Mouse (Mus musculus) midbrain, postnatal 0 days (tissue): ENCODE results near the gene Vps72. TPM values are rescaled to one million over a fixed set of nuclear protein-coding genes. Genes with fewer than 3 reads are reported as not detected.
A peak's percentile ranks its signal among the peaks of the same experiment; 100 is the strongest.

Source experiments
- ATAC-seq: fragments of 200-750 bp; cut with Nextera tagmentation; 2 replicates; pipeline ENCODE4 v1.8.0; 2017; ENCODE audit warnings: moderate number of reproducible peaks, mild to moderate bottlenecking, moderate TSS enrichment, moderate library complexity; ENCODE audit not compliant: low FRiP score
- DNase-seq: peaks from one replicate; pipeline ENCODE4 v3.0.0-alpha.2; 2015; ENCODE audit warnings: low spot score
- H3K27ac ChIP-seq: fragments of 300-500 bp; sonication (generic); 2 replicates; pipeline ENCODE4 v1.5.1; 2014; ENCODE audit warnings: low read depth, mild to moderate bottlenecking, low read length, mixed read lengths
- H3K27me3 ChIP-seq: fragments of 300-500 bp; sonication (generic); 2 replicates; pipeline ENCODE4 v1.6.1; 2014; ENCODE audit warnings: low read length, control low read depth, mixed read lengths; ENCODE audit not compliant: insufficient read depth
- H3K36me3 ChIP-seq: fragments of 300-500 bp; sonication (generic); 2 replicates; pipeline ENCODE4 v1.6.1; 2014; ENCODE audit warnings: low read length, control low read depth, mixed read lengths; ENCODE audit not compliant: insufficient read depth
- H3K4me1 ChIP-seq: fragments of 300-500 bp; sonication (generic); 2 replicates; pipeline ENCODE4 v1.6.1; 2014; ENCODE audit warnings: mild to moderate bottlenecking, control low read depth, antibody characterized with exemption, low read length, mixed read lengths; ENCODE audit not compliant: insufficient read depth
- H3K4me2 ChIP-seq: fragments of 300-500 bp; sonication (generic); 2 replicates; pipeline ENCODE4 v1.6.1; 2014; ENCODE audit warnings: low read depth, mild to moderate bottlenecking, low read length, mixed read lengths; ENCODE audit not compliant: poor library complexity, severe bottlenecking
- H3K4me3 ChIP-seq: fragments of 300-500 bp; sonication (generic); 2 replicates; pipeline ENCODE4 v1.5.1; 2014; ENCODE audit warnings: low read depth, mild to moderate bottlenecking, low read length, moderate library complexity
- H3K9ac ChIP-seq: fragments of 300-500 bp; sonication (generic); replicated peaks from 2 replicates; pipeline ENCODE4 v1.6.1; 2014; ENCODE audit warnings: mild to moderate bottlenecking, low read length, moderate library complexity, mixed read lengths; ENCODE audit not compliant: poor library complexity, severe bottlenecking
- H3K9me3 ChIP-seq: fragments of 300-500 bp; sonication (generic); 2 replicates; pipeline ENCODE4 v1.6.1; 2016; ENCODE audit warnings: low read length, control low read depth
- CTCF ChIP-seq: IDR thresholded peaks from 2 replicates; pipeline ENCODE4 v1.5.1; 2016; ENCODE audit warnings: antibody characterized with exemption, mild to moderate bottlenecking
- WGBS: fragments of 180-500 bp; shearing (Covaris S2); extraction: QIAGEN DNeasy Blood & Tissue Kit; methylation state at CpG from one replicate; pipeline ENCODE4 v1.1.7; 2014; 5-methylcytosine and 5-hydroxymethylcytosine counted together
- polyA plus RNA-seq: library from polyadenylated mRNA; unstranded; fragments of >200 nt; fragmentation: Nextera tagmentation; extraction: Ambion mirVana; gene quantifications from 2 replicates; pipeline ENCODE4 v1.2.1, GENCODE M21; 2015
- total RNA-seq: library from RNA; depleted of rRNA; stranded (reverse); fragments of >200 nt; gene quantifications from 2 replicates; pipeline ENCODE4 v1.2.3, GENCODE M21; 2014

Gene Vps72
- total and polyA plus RNA-seq, 2 experiments from 2014 or later = 84.7 to 136 TPM

DNA sequence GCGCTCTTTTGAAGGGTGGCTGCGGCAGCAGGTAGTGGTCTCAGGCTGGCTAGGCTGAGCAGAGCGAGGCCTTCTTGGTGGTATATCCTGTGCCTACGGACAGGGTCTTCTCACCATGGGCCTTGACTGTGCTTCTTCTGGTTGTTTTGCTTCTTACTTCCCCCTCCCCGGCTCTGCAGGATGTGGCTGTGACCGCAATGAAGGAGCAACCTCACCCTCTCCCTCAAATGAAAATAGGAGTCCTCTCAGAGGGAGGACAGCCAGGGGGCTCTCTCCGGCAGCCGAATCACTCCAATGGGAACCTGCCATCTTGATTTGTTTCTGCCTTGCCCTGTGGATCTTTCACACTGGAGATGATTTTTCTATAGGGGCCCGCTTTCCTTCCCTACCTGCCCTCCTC lies 30.7 kb downstream of the Vps72 start:
- no peaks in the 10 kb centered on the region for H3K4me1 ChIP-seq
- ATAC-seq (no peak), DNase-seq (no peak)
- no peaks in the 10 kb centered on the region for H3K9me3 ChIP-seq
- no peak overlapping the region for H3K9ac ChIP-seq
- no peak for TF ChIP-seq CTCF
- H3K36me3 ChIP-seq = peaks cover 14% of the 10 kb centered on the region
- H3K4me2 ChIP-seq = no peak overlapping the region
- no peak overlapping the region for H3K4me3 ChIP-seq
- H3K27ac ChIP-seq = no peak overlapping the region
- 97% methylated on average over 9 of the region's 9 CpGs for WGBS
- no peaks in the 10 kb centered on the region for H3K27me3 ChIP-seq

DNA sequence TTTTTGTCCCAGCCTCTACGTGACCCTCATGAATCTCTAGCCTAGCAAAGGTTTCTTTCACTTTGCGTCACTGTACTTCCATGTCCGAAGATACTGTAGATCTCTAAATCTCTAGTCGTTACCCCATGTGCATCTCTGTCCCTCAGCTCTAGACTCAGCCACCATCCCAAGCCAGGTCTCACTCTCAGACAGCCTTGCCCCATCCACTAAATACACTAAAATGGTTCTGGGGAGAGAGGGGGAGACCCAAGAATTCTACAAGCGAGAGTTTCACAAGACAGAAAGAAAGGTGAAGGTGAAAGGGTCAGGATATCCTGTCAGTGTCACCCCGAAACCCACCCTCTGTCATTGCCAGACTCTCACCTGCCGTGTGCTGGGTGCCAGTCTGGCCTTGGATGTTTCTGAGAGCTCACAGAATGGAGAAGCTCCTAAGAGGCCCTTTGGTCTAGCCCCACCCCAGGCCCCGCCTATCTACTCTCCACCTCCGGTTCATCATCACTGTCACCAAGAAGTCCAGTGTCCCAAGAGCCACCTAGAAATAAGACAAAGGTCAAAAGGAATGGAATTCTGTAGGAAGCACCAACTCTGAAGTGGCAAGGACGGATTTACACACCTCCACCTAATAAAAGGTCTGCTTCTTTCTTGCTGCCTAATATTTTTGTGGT lies 31.3 kb downstream of the Vps72 start, which contains the start of gene Tnfaip8l2:
Tnfaip8l2 (minus strand) TSS at position 409 of the 665 bp plus-strand sequence.
- H3K27me3 ChIP-seq = no peaks in the 10 kb centered on the region
- no peaks in the 10 kb centered on the region for H3K9me3 ChIP-seq
- no peaks in the 10 kb centered on the region for H3K4me1 ChIP-seq
- no peak for TF ChIP-seq CTCF
- DNase-seq (no peak), ATAC-seq (no peak; the same call in 1 of the 2 replicates)
- H3K4me3 ChIP-seq = no peak within 1 kb of the TSS
- no peak within 1 kb of the TSS for H3K9ac ChIP-seq
- 87% methylated on average over 10 of the region's 10 CpGs for WGBS
- H3K36me3 ChIP-seq = peaks cover 14% of the 10 kb centered on the region
- H3K27ac ChIP-seq = no peak within 1 kb of the TSS
- no peak within 1 kb of the TSS for H3K4me2 ChIP-seq

DNA sequence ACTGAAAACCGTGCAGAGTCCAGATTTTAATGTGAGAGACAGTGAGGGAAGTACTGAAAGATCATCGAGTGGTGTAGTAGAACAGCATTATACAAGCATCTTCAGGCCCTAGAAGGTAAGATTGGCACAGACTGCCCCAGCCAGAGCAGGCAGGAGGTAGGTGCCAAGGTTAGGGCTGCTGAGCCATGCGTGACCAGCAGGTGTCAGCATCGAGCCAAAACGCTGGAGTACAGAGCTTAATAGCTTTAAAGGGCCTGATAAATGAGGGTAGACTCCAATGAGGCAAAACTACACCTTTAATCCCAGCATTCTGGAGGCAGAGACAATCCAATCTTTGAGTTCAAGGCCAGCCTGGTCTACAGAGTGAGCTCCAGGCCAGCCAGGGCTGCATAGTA lies 31.8 kb downstream of the Vps72 start:
- Histone ChIP-seq H3K36me3 (peaks cover 14% of the 10 kb centered on the region), H3K9ac (no peak overlapping the region), H3K9me3 (no peaks in the 10 kb centered on the region), H3K4me3 (no peak overlapping the region), H3K4me2 (no peak overlapping the region), H3K27me3 (no peaks in the 10 kb centered on the region), H3K27ac (no peak overlapping the region), H3K4me1 (no peaks in the 10 kb centered on the region)
- WGBS = 14% methylated on average over 5 of the region's 5 CpGs
- DNase-seq (peak; percentile 71), ATAC-seq (peak; percentile 58; the same call in 1 of the 2 replicates)
- TF ChIP-seq CTCF = peak; percentile 92

DNA sequence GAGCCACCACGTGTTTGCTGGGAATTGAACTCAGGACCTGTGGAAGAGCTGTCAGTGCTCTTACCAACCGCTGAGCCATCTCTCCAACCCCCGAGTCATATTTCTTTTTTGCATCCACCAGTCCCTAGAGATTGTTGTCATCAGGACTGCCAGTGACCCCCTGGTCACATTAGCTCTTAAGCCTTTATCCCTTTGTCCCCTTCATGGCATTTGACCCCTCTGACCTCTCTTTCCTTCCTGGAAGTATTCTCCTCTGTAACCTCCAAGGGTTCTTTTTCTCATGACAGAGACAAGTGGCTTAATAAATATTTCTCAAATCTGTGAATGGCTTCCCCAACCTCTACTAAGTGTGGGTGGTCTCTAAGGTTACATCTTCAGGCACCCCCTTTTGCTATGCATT lies 37.1 kb downstream of the Vps72 start:
- TF ChIP-seq CTCF = no peak
- H3K4me3 ChIP-seq = no peak overlapping the region
- no peaks in the 10 kb centered on the region for H3K27me3 ChIP-seq
- H3K4me2 ChIP-seq = no peak overlapping the region
- no peaks in the 10 kb centered on the region for H3K36me3 ChIP-seq
- no peaks in the 10 kb centered on the region for H3K4me1 ChIP-seq
- no peaks in the 10 kb centered on the region for H3K9me3 ChIP-seq
- WGBS = 43% methylated on average over 3 of the region's 3 CpGs
- no peak overlapping the region for H3K27ac ChIP-seq
- ATAC-seq (no peak), DNase-seq (no peak)
- no peak overlapping the region for H3K9ac ChIP-seq

DNA sequence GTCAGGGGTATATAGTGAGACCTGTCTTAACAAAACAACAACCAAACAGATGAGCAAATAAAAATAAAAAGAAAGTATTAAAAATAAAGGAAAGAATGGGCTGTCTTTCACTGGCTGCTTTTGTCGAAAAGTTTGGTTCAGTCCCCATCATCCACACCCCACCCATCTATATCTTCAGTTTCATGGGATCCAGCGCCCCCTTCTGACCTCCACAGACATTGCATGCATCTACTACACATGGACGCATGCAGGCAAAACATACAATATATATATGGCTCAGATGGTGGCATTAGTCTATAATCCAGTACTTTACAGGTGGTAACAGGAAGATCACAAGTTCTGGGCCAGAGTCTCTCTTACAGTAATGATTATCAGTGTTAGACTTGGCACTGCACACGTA lies 43.1 kb downstream of the Vps72 start:
- no peak overlapping the region for H3K9ac ChIP-seq
- H3K4me2 ChIP-seq = no peak overlapping the region
- 55% methylated on average over 4 of the region's 4 CpGs for WGBS
- H3K4me3 ChIP-seq = no peak overlapping the region
- H3K4me1 ChIP-seq = no peaks in the 10 kb centered on the region
- no peaks in the 10 kb centered on the region for H3K27me3 ChIP-seq
- H3K27ac ChIP-seq = no peak overlapping the region
- H3K9me3 ChIP-seq = no peaks in the 10 kb centered on the region
- TF ChIP-seq CTCF = peak; percentile 62
- no peaks in the 10 kb centered on the region for H3K36me3 ChIP-seq
- DNase-seq (no peak), ATAC-seq (no peak)

DNA sequence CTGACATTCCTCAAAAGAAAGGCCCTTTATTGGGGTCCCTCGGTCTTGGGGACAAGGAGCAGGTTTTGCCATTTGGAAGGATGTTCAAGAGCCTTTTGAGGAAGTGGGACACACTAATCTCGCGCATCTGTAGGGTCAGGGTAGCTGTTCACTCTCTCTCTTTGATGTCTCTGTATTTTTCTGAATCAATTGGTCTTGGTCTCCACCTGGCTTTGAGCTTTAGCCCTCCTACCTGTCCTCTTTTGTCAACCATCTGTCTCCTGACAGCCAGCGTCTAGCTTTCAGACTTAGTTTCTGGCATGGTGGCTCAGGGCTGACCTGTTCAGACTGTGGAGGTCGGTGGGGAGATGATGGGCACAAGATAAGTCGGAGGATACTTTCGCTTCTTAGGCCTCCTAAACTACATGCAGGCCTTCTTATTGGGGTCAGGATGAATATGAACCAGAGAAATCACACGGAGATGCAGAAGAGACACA lies 48.7 kb downstream of the Vps72 start:
- Histone ChIP-seq H3K9ac (peak overlapping the region; percentile 48), H3K27me3 (no peaks in the 10 kb centered on the region), H3K27ac (peak overlapping the region; percentile 51; the same call in 1 of the 2 replicates), H3K4me2 (peak overlapping the region; percentile 76), H3K4me3 (peak overlapping the region; percentile 85), H3K9me3 (no peaks in the 10 kb centered on the region), H3K36me3 (peaks cover 2% of the 10 kb centered on the region; the same call in 1 of the 2 replicates), H3K4me1 (peaks cover 30% of the 10 kb centered on the region)
- ATAC-seq (no peak), DNase-seq (no peak)
- no peak for TF ChIP-seq CTCF
- 14% methylated on average over 8 of the region's 8 CpGs for WGBS
